Mouse (Mus musculus): ENCODE results near the gene BC067074.

GRCm38 (mm10) chr13:113403706-113404105 lies 110.7 kb downstream of the BC067074 start:
- TF ChIP-seq POLR2A (IDR thresholded peaks at IDR 0.05; ENCODE audit: borderline replicate concordance, control insufficient read depth, low read depth, low read length): no peak
- no peak for TF ChIP-seq CTCF (IDR thresholded peaks at IDR 0.05; ENCODE audit: control insufficient read depth, insufficient read depth, low read length)

All from bone marrow, adult 2 months (tissue).